Mouse (Mus musculus): Measurements from ENCODE around the gene Mfap1b. TPM values are rescaled to one million over a fixed set of nuclear protein-coding genes. Genes with fewer than 3 reads are reported as not detected.
"Not testable (repeated sequence)": the region's sequence is repeated elsewhere in the genome, so short reads cannot be mapped to it uniquely, and the experiment has no call there.

Mfap1b gene
- total and polyA plus RNA-seq, 3 experiments, result 15.6 to 29.7 (median 24.3) TPM

DNA sequence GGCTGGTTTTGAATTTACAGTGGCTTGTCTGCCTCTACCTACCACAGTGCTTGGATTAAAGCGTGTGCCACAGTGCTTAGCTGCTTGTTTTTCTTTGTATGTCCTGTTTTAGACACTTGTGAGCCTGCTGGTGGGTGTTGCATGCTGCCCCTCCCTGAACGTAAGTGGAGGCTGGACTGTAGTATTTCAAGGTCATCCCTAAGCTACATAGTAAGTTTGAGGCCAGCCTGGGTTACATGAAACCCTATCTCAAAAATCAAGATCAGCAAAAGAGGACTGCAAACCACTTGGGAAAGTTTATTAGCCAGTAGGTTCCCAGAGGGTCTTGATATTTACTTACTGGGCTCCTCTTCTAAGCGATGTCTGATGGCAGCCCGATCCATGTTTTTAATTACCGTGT is 44.2 kb upstream of the Mfap1b start:
- Histone ChIP-seq H3K4me3 (replicated peaks in 1 of 3; ENCODE audit: low read depth in 2 of 3, low read length in 2 of 3, poor library complexity in 1 of 3) (no peak overlapping the region), H3K36me3 (replicated peaks in 1 of 2; ENCODE audit: control insufficient read depth in 1 of 2, insufficient read depth in 1 of 2, low read length in 1 of 2) (peaks cover 37 to 68% of the 10 kb centered on the region in 2 experiments), H3K4me2 (ENCODE audit: insufficient read depth, low read depth, poor library complexity, severe bottlenecking) (no peak overlapping the region), H3K79me2 (replicated peaks; ENCODE audit: control insufficient read depth, extremely low read depth, insufficient read depth, poor library complexity, severe bottlenecking) (peaks cover 29% of the 10 kb centered on the region), H3K27me3 (replicated peaks) (no peaks in the 10 kb centered on the region), H3K9ac (ENCODE audit: insufficient read depth, low read depth) (no peak overlapping the region), H3K27ac (ENCODE audit: insufficient read depth, low read depth) (no peak overlapping the region), H3K9me3 (replicated peaks; ENCODE audit: low read length) (no peaks in the 10 kb centered on the region), H3K4me1 (ENCODE audit: control insufficient read depth in 1 of 2, insufficient read depth in 2 of 2) (peaks cover 0 to 4% of the 10 kb centered on the region in 2 experiments; a peak in 3 of 4 replicates)
- DNase-seq (ENCODE audit: extremely low read depth), result no peak
- in situ Hi-C loops (cut with MboI; ENCODE audit: low pct_ligation_motif_present, low pct_unique_long_range_greater_than_20kb, low sequenced_read_pairs) (no loop called here), dilution Hi-C loops (cut with MboI; ENCODE audit: extremely low pct_ligation_motif_present, extremely low pct_unique_long_range_greater_than_20kb, low sequenced_read_pairs) (no loop called here)
- TF ChIP-seq ZC3H11A (IDR thresholded peaks at IDR 0.05; ENCODE audit: low read depth, low read length), result no peak
- TF ChIP-seq ETS1 (conservative IDR thresholded peaks at IDR 0.05; ENCODE audit: low read depth, low read length), result no peak
- no peak for TF ChIP-seq EP300 (IDR thresholded peaks at IDR 0.05; ENCODE audit: low read length)
- no peak for TF ChIP-seq E2F4 (IDR thresholded peaks at IDR 0.05; ENCODE audit: insufficient replicate concordance, low read depth, low read length)
- no peak for TF ChIP-seq HCFC1 (IDR thresholded peaks at IDR 0.05; ENCODE audit: low read depth, low read length)
- TF ChIP-seq SMC3 (IDR thresholded peaks at IDR 0.05; ENCODE audit: low read depth, low read length), result no peak

DNA sequence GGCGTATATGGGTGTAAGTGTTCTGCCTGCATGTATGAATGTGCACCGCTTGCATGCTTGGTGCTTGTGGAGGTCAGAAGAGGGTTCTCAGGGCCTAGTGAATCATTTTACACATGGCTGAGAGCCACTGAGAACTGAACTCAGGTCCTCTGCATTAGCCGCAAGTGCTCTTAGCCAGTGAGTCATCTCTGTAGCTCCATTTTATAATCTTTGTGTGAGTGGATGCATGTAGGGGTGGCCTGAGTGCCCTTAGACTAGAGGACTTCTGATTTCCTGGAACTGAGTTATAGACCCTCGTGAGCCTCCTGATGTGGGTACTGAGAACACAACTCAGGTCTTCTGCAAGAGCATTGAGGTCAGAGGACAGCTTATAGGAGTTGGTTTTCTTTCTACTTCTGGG is 40.3 kb upstream of the Mfap1b start:
- Histone ChIP-seq H3K36me3 (replicated peaks in 1 of 2; ENCODE audit: control insufficient read depth in 1 of 2, insufficient read depth in 1 of 2, low read length in 1 of 2) (peaks cover 40 to 79% of the 10 kb centered on the region in 2 experiments), H3K27ac (ENCODE audit: insufficient read depth, low read depth) (no peak overlapping the region), H3K4me3 (replicated peaks in 1 of 3; ENCODE audit: low read depth in 2 of 3, low read length in 2 of 3, poor library complexity in 1 of 3) (no peak overlapping the region)

DNA sequence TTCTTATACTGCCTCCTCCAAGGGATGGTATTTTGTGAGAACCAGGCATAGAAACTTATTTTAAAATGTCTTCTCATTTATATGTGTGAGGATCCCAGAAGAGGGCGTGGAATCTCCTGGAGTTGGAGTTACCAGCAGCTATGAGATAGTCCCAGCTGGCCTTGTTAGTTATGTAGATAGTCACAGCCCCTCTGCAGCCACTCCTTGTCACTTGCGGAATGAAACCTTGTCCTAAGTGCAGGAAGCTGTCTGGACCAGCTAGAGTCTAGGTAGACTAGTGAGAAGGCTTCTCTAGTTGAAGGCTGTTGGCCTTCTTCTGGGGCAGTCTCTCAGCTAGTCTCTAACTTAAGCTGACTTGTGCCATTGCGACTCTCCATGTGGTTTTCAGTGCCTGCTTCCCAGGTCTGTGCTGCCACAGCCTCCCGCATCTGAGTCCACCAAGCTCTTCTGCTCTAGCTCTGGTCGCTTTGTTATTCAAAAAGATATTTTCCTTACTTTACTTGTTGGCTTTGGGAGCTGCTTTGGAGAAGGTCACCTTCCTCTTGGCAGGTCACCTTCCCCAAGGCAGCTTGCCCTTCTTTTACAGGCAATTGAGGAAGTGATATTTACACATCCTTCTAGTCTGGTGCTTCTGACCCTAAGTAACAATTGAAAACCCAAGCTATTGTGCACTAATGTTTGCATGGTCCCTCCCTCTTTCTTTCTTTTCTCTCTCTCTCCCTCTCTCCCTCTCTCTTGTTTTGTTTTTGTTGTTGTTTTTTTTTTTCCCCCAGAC is 39.3 kb upstream of the Mfap1b start:
- Histone ChIP-seq H3K4me1 (ENCODE audit: control insufficient read depth in 1 of 2, insufficient read depth in 2 of 2) (peaks cover 0 to 30% of the 10 kb centered on the region in 2 experiments; a peak in 3 of 4 replicates), H3K79me2 (replicated peaks; ENCODE audit: control insufficient read depth, extremely low read depth, insufficient read depth, poor library complexity, severe bottlenecking) (peaks cover 68% of the 10 kb centered on the region), H3K36me3 (replicated peaks in 1 of 2; ENCODE audit: control insufficient read depth in 1 of 2, insufficient read depth in 1 of 2, low read length in 1 of 2) (peaks cover 35 to 80% of the 10 kb centered on the region in 2 experiments)
- H3K4me2 ChIP-seq (ENCODE audit: insufficient read depth, low read depth, poor library complexity, severe bottlenecking); H3K27me3 ChIP-seq (replicated peaks); dilution Hi-C loops (cut with MboI; ENCODE audit: extremely low pct_ligation_motif_present, extremely low pct_unique_long_range_greater_than_20kb, low sequenced_read_pairs); H3K4me3 ChIP-seq (replicated peaks in 1 of 3; ENCODE audit: low read depth in 2 of 3, low read length in 2 of 3, poor library complexity in 1 of 3); DNase-seq (ENCODE audit: extremely low read depth); H3K27ac ChIP-seq (ENCODE audit: insufficient read depth, low read depth); in situ Hi-C loops (cut with MboI; ENCODE audit: low pct_ligation_motif_present, low pct_unique_long_range_greater_than_20kb, low sequenced_read_pairs); H3K9ac ChIP-seq (ENCODE audit: insufficient read depth, low read depth); H3K9me3 ChIP-seq (replicated peaks; ENCODE audit: low read length): not testable (repeated sequence)

More for the DNA sequence above, 40.3 kb upstream of the Mfap1b start:
- Histone ChIP-seq H3K4me2 (ENCODE audit: insufficient read depth, low read depth, poor library complexity, severe bottlenecking) (no peak overlapping the region), H3K4me1 (ENCODE audit: control insufficient read depth in 1 of 2, insufficient read depth in 2 of 2) (peaks cover 0 to 25% of the 10 kb centered on the region in 2 experiments; a peak in 3 of 4 replicates), H3K9ac (ENCODE audit: insufficient read depth, low read depth) (no peak overlapping the region), H3K79me2 (replicated peaks; ENCODE audit: control insufficient read depth, extremely low read depth, insufficient read depth, poor library complexity, severe bottlenecking) (peaks cover 57% of the 10 kb centered on the region), H3K9me3 (replicated peaks; ENCODE audit: low read length) (no peaks in the 10 kb centered on the region), H3K27me3 (replicated peaks) (no peaks in the 10 kb centered on the region)
- dilution Hi-C loops (cut with MboI; ENCODE audit: extremely low pct_ligation_motif_present, extremely low pct_unique_long_range_greater_than_20kb, low sequenced_read_pairs) (no loop called here), in situ Hi-C loops (cut with MboI; ENCODE audit: low pct_ligation_motif_present, low pct_unique_long_range_greater_than_20kb, low sequenced_read_pairs) (no loop called here)
- TF ChIP-seq IRF4 (IDR thresholded peaks at IDR 0.05; ENCODE audit: low read depth, low read length), result 0 out of 2 replicates have a peak, but pooled peaks have one; percentile 31
- TF ChIP-seq ETS1 (conservative IDR thresholded peaks at IDR 0.05; ENCODE audit: low read depth, low read length), result no peak
- no peak for DNase-seq (ENCODE audit: extremely low read depth)
